Mouse (Mus musculus): ENCODE results near the gene Dpf1. TPM values are rescaled to one million over a fixed set of nuclear protein-coding genes. Genes with fewer than 3 reads are reported as not detected.
A peak's percentile ranks its signal among the peaks of the same experiment; 100 is the strongest.

Dpf1 gene
- polyA plus RNA-seq, 1 experiment from 2014 or later: 13.1 TPM

DNA sequence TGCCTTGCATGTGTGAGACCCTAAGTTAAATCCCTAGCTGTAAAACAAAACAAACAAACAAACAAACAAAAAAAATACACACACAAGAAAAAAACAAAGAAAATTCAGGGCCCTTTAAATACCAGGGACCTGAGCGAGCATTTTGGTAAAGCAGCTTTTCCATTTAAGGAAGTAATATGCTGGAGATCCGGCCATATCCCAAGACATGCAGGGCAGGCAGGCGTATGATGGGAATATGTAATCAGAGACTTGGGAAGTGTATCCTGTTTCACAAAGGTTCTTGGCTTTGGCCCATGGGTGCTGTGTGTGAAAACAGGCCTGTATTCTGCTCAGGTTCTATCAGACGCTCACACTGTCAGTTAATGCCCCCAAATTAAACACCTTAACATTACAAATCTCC is 26.2 kb upstream of the Dpf1 start:
- peaks cover 19% of the 10 kb centered on the region for H3K27me3 ChIP-seq
- no peak overlapping the region for H3K4me3 ChIP-seq
- H3K9ac ChIP-seq: no peak overlapping the region
- 82% methylated on average over 4 of the region's 4 CpGs for WGBS
- no peak overlapping the region for H3K27ac ChIP-seq
- no peak for ATAC-seq (ENCODE audit: insufficient number of reproducible peaks, low FRiP score, low TSS enrichment, low read depth)
- peaks cover 43% of the 10 kb centered on the region for H3K4me1 ChIP-seq
- no peaks in the 10 kb centered on the region for H3K9me3 ChIP-seq
- H3K36me3 ChIP-seq: no peaks in the 10 kb centered on the region
- H3K4me2 ChIP-seq: no peak overlapping the region

GRCm38 (mm10) chr7:29279261-29279660 is 24.5 kb upstream of the Dpf1 start:
- Histone ChIP-seq H3K4me1 (peaks cover 33% of the 10 kb centered on the region), H3K9me3 (no peaks in the 10 kb centered on the region), H3K36me3 (no peaks in the 10 kb centered on the region), H3K27me3 (peaks cover 22% of the 10 kb centered on the region), H3K27ac (no peak overlapping the region), H3K9ac (no peak overlapping the region), H3K4me2 (no peak overlapping the region), H3K4me3 (no peak overlapping the region)
- no peak for ATAC-seq (ENCODE audit: insufficient number of reproducible peaks, low FRiP score, low TSS enrichment, low read depth)

DNA sequence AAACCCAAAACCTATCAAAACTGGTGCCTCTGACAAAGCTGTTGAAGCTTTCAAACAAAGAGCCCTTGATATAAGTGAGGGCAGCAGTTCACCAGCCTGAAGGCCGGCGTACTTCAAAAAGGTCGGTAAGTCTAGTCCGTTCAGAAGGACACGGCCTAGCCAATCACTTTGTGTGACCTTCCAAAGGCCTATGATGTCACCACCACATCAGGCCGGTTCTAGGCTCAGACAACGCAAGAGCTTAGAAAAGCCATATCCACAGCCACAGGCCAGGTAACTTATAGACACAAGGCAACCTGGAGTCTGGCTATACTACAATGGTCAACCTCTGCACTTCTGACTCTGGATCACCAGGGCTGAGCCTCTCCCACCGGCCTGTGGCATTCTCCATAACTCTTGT is 23.8 kb upstream of the Dpf1 start:
- Histone ChIP-seq H3K4me3 (peak overlapping the region; percentile 64; the same call in 1 of the 2 replicates), H3K36me3 (no peaks in the 10 kb centered on the region), H3K27ac (no peak overlapping the region), H3K27me3 (peaks cover 22% of the 10 kb centered on the region), H3K4me1 (peaks cover 33% of the 10 kb centered on the region), H3K9ac (no peak overlapping the region), H3K9me3 (no peaks in the 10 kb centered on the region), H3K4me2 (peak overlapping the region; percentile 99)
- no peak for ATAC-seq (ENCODE audit: insufficient number of reproducible peaks, low FRiP score, low TSS enrichment, low read depth)
- WGBS: 72% methylated on average over 8 of the region's 8 CpGs

- Histone ChIP-seq H3K4me2 (peak overlapping the region; percentile 99), H3K4me3 (peak overlapping the region; percentile 64), H3K36me3 (no peaks in the 10 kb centered on the region), H3K9ac (peak overlapping the region; percentile 57; the same call in 1 of the 2 replicates), H3K4me1 (peaks cover 33% of the 10 kb centered on the region), H3K9me3 (no peaks in the 10 kb centered on the region), H3K27ac (no peak overlapping the region), H3K27me3 (peaks cover 22% of the 10 kb centered on the region)
- WGBS: 7% methylated on average over 13 of the region's 13 CpGs
- no peak for ATAC-seq (ENCODE audit: insufficient number of reproducible peaks, low FRiP score, low TSS enrichment, low read depth)
These were observed 22.9 kb upstream of the Dpf1 start for GRCm38 (mm10) chr7:29280801-29281200.

DNA sequence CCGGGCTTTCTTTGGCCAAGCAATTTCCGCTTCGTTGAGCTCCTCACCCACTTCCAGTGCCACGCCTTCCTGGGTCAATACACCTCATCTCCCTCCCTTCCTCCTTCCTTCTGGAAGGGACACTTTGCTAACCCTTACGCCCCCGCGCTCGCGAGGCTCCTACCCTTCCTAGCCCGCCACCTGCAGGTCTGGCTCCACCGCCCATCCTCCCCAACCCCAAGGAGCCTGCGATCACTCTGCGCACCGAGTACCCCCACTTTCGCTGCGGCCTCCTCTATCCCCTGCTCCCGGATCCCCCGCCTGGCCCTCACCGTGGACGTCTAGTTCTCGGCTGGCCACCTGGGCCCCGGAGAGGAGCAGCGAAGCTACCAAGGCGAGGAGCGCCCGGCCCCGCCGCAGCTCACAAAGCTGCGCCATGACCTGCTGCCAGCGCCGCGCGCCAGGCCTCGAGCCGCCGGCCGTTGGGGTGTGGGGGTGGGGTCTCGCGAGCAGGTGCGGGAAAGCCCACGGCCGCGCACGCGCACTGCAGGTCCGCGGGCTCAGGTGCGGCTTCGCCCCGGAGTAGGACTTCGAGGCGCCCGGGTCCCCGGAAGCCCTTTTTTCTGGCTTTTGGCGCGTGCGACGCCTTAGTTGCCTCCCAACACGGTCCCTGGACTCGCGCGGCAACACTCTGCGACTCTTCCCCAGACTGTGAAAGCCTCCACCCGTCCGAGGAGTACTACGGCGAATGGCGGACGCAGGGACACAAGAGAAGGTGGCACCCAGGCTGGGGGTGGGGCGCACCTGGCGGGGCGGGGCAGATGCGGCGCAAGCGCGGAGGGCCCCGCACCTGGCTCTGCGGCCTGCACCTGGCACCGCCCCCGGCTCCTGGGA is 22.3 kb upstream of the Dpf1 start, which contains the start of gene Spint2:
Spint2 (minus strand) TSS at position 712 of the 873 bp plus-strand sequence.
- peaks cover 30% of the 10 kb centered on the region for H3K4me1 ChIP-seq
- 0 out of 2 replicates have a peak, but pooled peaks have one; percentile 63 for ATAC-seq (ENCODE audit: insufficient number of reproducible peaks, low FRiP score, low TSS enrichment, low read depth)
- H3K4me3 ChIP-seq: peak within 1 kb of the TSS; percentile 64
- peak within 1 kb of the TSS; percentile 57 for H3K9ac ChIP-seq
- peak within 1 kb of the TSS; percentile 80 for H3K27ac ChIP-seq
- under 1% methylated on average over 78 of the region's 80 CpGs for WGBS
- H3K9me3 ChIP-seq: no peaks in the 10 kb centered on the region
- H3K4me2 ChIP-seq: peak within 1 kb of the TSS; percentile 99
- no peaks in the 10 kb centered on the region for H3K36me3 ChIP-seq
- H3K27me3 ChIP-seq: peaks cover 22% of the 10 kb centered on the region

DNA sequence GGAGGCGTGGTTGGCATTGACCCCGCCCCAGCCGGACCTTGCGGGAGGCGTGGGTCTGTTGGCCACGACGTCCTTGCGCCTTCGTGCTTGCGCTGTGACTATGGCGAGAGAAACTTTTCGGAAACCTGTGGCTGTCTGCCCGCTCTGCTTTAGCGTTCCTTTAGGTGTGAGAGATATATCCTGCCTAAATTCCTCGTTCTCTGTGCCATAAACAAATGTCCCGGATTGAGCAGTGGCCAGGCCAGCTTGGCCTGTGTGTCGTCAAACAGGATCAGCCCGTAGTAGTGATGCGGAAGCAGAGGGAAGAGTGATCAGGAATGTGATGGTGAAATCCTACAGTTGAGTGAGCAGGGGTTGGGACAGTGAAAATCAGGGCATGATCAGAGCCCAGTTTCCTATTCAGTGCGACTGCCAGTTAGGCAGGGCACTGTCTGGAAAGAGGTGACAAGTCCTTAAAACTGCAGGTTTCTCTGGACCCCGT is 21.6 kb upstream of the Dpf1 start:
- Histone ChIP-seq H3K4me1 (peaks cover 23% of the 10 kb centered on the region), H3K4me3 (peak overlapping the region; percentile 64), H3K9me3 (no peaks in the 10 kb centered on the region), H3K4me2 (peak overlapping the region; percentile 99), H3K9ac (peak overlapping the region; percentile 57), H3K27ac (peak overlapping the region; percentile 80), H3K36me3 (no peaks in the 10 kb centered on the region), H3K27me3 (peaks cover 22% of the 10 kb centered on the region)
- 8% methylated on average over 21 of the region's 21 CpGs for WGBS
- 0 out of 2 replicates have a peak, but pooled peaks have one; percentile 15 for ATAC-seq (ENCODE audit: insufficient number of reproducible peaks, low FRiP score, low TSS enrichment, low read depth)

- no peaks in the 10 kb centered on the region for H3K9me3 ChIP-seq
- H3K4me2 ChIP-seq: no peak overlapping the region
- ATAC-seq (ENCODE audit: insufficient number of reproducible peaks, low FRiP score, low TSS enrichment, low read depth): no peak
- H3K4me3 ChIP-seq: no peak overlapping the region
- H3K36me3 ChIP-seq: no peaks in the 10 kb centered on the region
- no peak overlapping the region for H3K27ac ChIP-seq
- H3K9ac ChIP-seq: no peak overlapping the region
- WGBS: 90% methylated on average over 4 of the region's 4 CpGs
- peaks cover 26% of the 10 kb centered on the region for H3K4me1 ChIP-seq
- H3K27me3 ChIP-seq: peaks cover 22% of the 10 kb centered on the region
These were observed 19.9 kb upstream of the Dpf1 start for GRCm38 (mm10) chr7:29283876-29284275.

DNA sequence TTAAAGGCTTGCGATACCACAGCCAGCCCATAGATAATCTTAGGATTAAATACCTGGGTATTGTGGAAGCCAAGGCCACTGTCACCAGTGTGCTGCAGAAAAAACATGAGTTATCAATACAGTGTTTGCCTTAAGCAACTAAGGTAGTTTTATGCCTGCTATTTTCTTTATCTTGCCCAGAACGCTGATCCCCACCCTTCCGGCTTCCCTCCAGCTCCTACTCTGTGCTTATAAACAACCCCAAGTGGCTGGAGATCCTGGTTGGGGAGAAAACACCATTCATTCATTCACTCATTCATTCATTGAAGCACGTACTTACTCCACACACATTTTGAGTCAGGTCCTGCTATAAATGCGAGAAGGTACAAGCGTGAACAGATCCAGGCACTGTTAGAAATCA is 19.2 kb upstream of the Dpf1 start:
- H3K36me3 ChIP-seq: no peaks in the 10 kb centered on the region
- 84% methylated on average over 6 of the region's 6 CpGs for WGBS
- no peak overlapping the region for H3K4me2 ChIP-seq
- no peak overlapping the region for H3K27ac ChIP-seq
- peaks cover 32% of the 10 kb centered on the region for H3K4me1 ChIP-seq
- ATAC-seq (ENCODE audit: insufficient number of reproducible peaks, low FRiP score, low TSS enrichment, low read depth): no peak
- H3K27me3 ChIP-seq: peaks cover 22% of the 10 kb centered on the region
- H3K4me3 ChIP-seq: no peak overlapping the region
- no peak overlapping the region for H3K9ac ChIP-seq
- H3K9me3 ChIP-seq: no peaks in the 10 kb centered on the region

GRCm38 (mm10) chr7:29287481-29287880 is 16.3 kb upstream of the Dpf1 start:
- WGBS: 80% methylated on average over 7 of the region's 7 CpGs
- Histone ChIP-seq H3K27me3 (peaks cover 4% of the 10 kb centered on the region), H3K9me3 (no peaks in the 10 kb centered on the region), H3K4me3 (no peak overlapping the region), H3K4me2 (no peak overlapping the region), H3K9ac (no peak overlapping the region), H3K4me1 (peaks cover 33% of the 10 kb centered on the region), H3K36me3 (no peaks in the 10 kb centered on the region), H3K27ac (no peak overlapping the region)
- no peak for ATAC-seq (ENCODE audit: insufficient number of reproducible peaks, low FRiP score, low TSS enrichment, low read depth)

DNA sequence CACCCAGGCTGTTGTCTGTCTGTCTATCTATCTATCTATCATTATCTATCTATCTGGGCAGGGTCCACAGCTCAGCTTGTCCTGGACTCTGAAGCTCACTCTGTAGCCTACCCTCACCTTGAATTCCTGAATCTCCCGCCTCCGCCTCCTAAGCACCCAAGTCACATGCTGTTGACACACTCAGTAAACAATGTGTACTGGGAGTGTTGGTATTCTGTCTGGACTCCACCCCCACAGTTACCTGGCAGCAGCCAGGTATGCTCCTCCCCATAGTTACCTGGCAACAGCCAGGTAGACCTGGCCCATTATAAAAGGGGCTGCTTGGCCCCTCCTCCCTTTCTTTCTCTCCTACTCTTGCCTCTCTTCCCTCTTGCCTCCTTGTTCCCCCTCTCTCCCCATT is 15.7 kb upstream of the Dpf1 start:
- Histone ChIP-seq H3K9ac (no peak overlapping the region), H3K4me1 (peaks cover 39% of the 10 kb centered on the region), H3K27me3 (no peaks in the 10 kb centered on the region), H3K4me2 (no peak overlapping the region), H3K27ac (no peak overlapping the region), H3K9me3 (no peaks in the 10 kb centered on the region), H3K4me3 (no peak overlapping the region), H3K36me3 (no peaks in the 10 kb centered on the region)
- no peak for ATAC-seq (ENCODE audit: insufficient number of reproducible peaks, low FRiP score, low TSS enrichment, low read depth)
- 83% methylated on average over 2 of the region's 2 CpGs for WGBS

GRCm38 (mm10) chr7:29288942-29289638 is 14.7 kb upstream of the Dpf1 start, which contains the start of gene Ppp1r14a:
Gene Ppp1r14a (plus strand): TSS chr7:29289308.
- Histone ChIP-seq H3K36me3 (no peaks in the 10 kb centered on the region), H3K4me2 (peak within 1 kb of the TSS; percentile 94), H3K4me1 (peaks cover 46% of the 10 kb centered on the region), H3K27me3 (no peaks in the 10 kb centered on the region), H3K9ac (peak within 1 kb of the TSS; percentile 47), H3K27ac (peak within 1 kb of the TSS; percentile 69), H3K9me3 (no peaks in the 10 kb centered on the region), H3K4me3 (peak within 1 kb of the TSS; percentile 62)
- peak; percentile 49; the same call in 1 of the 2 replicates for ATAC-seq (ENCODE audit: insufficient number of reproducible peaks, low FRiP score, low TSS enrichment, low read depth)
- under 1% methylated on average over 54 of the region's 59 CpGs for WGBS

Measured in limb, embryonic 15.5 days (tissue).